Mouse (Mus musculus) ES-E14 (cell line): Measurements from ENCODE around the gene Brf1. TPM values are rescaled to one million over a fixed set of nuclear protein-coding genes. Genes with fewer than 3 reads are reported as not detected.

Source experiments
- DNase-seq: peaks from one replicate; pipeline ENCODE4 v3.0.0-alpha.2; 2013; ENCODE audit warnings: low read depth, low spot score
- H3K27ac ChIP-seq: 2 replicates; pipeline ENCODE4 v1.5.1; 2012; ENCODE audit warnings: low read depth, mild to moderate bottlenecking, low read length, moderate library complexity, mixed read lengths; ENCODE audit not compliant: poor library complexity, insufficient read depth, severe bottlenecking
- H3K36me3 ChIP-seq: 2 replicates; pipeline ENCODE4 v1.6.1; 2012; ENCODE audit warnings: mild to moderate bottlenecking, low read length, moderate library complexity, mixed read lengths; ENCODE audit not compliant: control insufficient read depth, poor library complexity, insufficient read depth, severe bottlenecking
- H3K4me1 ChIP-seq, 2 experiments: fragments of 150-350 bp in 1 of 2; sonication (generic) in 1 of 2; 2 replicates each; pipeline ENCODE4 v1.6.1; 2012; ENCODE audit warnings: low read length in 2 of 2, mild to moderate bottlenecking in 1 of 2, mixed read lengths in 1 of 2; ENCODE audit not compliant: control insufficient read depth in 2 of 2, insufficient read depth in 2 of 2, poor library complexity in 1 of 2
- H3K4me3 ChIP-seq, 2 experiments: fragments of 150-350 bp in 1 of 2; sonication (generic) in 1 of 2; 2 replicates each; pipeline ENCODE4 v1.5.1; 2012; ENCODE audit warnings: low read length in 2 of 2, low read depth in 1 of 2, mild to moderate bottlenecking in 1 of 2, mixed read lengths in 1 of 2; ENCODE audit not compliant: insufficient read depth in 1 of 2, poor library complexity in 1 of 2, severe bottlenecking in 1 of 2
- H3K9ac ChIP-seq: 2 replicates; pipeline ENCODE4 v1.6.1; 2012; ENCODE audit warnings: low read depth, mild to moderate bottlenecking, low read length, mixed read lengths; ENCODE audit not compliant: poor library complexity, insufficient read depth, severe bottlenecking
- H3K9me3 ChIP-seq: fragments of 150-350 bp; sonication (generic); 2 replicates; pipeline ENCODE4 v1.6.1; 2012; ENCODE audit warnings: low read depth, mild to moderate bottlenecking, low read length; ENCODE audit not compliant: control insufficient read depth, insufficient read depth
- CHD2 ChIP-seq: IDR thresholded peaks from 2 replicates; pipeline ENCODE4 v1.6.1; 2014; ENCODE audit warnings: mild to moderate bottlenecking, low read depth, low read length, inconsistent platforms
- HCFC1 ChIP-seq: IDR thresholded peaks from 2 replicates; pipeline ENCODE4 v1.6.1; 2012; ENCODE audit warnings: low read length, inconsistent platforms, borderline replicate concordance; ENCODE audit not compliant: insufficient read depth
- MAFK ChIP-seq: IDR thresholded peaks from 2 replicates; pipeline ENCODE4 v1.6.1; 2014; ENCODE audit warnings: mild to moderate bottlenecking, low read depth, low read length, inconsistent platforms; ENCODE audit not compliant: insufficient read depth
- ZC3H11A ChIP-seq: IDR thresholded peaks from 2 replicates; pipeline ENCODE4 v1.6.1; 2012; ENCODE audit warnings: low read depth, mild to moderate bottlenecking, inconsistent platforms, low read length, borderline replicate concordance
- ZNF384 ChIP-seq: IDR thresholded peaks from 2 replicates; pipeline ENCODE4 v1.6.1; 2012; ENCODE audit warnings: low read depth, low read length, inconsistent platforms
- in situ Hi-C, 2 experiments: fragments of 600-800 bp; cut with MboI; formaldehyde crosslinking; loops; one replicate each; pipeline ENCODE4 v1.15.1; 2025; ENCODE audit warnings: low sequenced_read_pairs in 2 of 2, inconsistent platforms in 1 of 2; ENCODE audit not compliant: unreplicated experiment in 2 of 2
- total RNA-seq: library from RNA; depleted of rRNA; stranded (reverse); fragments of 300-350 nt; gene quantifications from 2 replicates; pipeline ENCODE4 v1.2.3, GENCODE M21; 2012

Gene Brf1
- total RNA-seq, 1 experiment = 56.4 TPM

- Histone ChIP-seq H3K9me3 (no peaks in the 10 kb centered on the region), H3K9ac (no peak overlapping the region), H3K36me3 (peaks cover 10% of the 10 kb centered on the region), H3K4me3 (no peak overlapping the region), H3K27ac (no peak overlapping the region), H3K4me1 (no peaks in the 10 kb centered on the region)
- DNase-seq = no peak
- TF ChIP-seq ZNF384 = no peak
- TF ChIP-seq HCFC1 = no peak
- no peak for TF ChIP-seq CHD2
- no peak for TF ChIP-seq MAFK
- no peak for TF ChIP-seq ZC3H11A
- in situ Hi-C loops = no loop called here
Observed at GRCm38 (mm10) chr12:113044916-113045677, 44.6 kb upstream of the Brf1 start.

GRCm38 (mm10) chr12:113042543-113042942 lies 42.0 kb upstream of the Brf1 start:
- no peak overlapping the region for H3K9ac ChIP-seq
- no peak for TF ChIP-seq CHD2
- TF ChIP-seq MAFK = no peak
- TF ChIP-seq ZNF384 = no peak
- no peak for TF ChIP-seq ZC3H11A
- no peak for TF ChIP-seq HCFC1
- in situ Hi-C loops = no loop called here
- H3K4me1 ChIP-seq = no peaks in the 10 kb centered on the region
- H3K36me3 ChIP-seq = peaks cover 4% of the 10 kb centered on the region
- no peak for DNase-seq
- H3K9me3 ChIP-seq = no peaks in the 10 kb centered on the region
- H3K4me3 ChIP-seq = no peak overlapping the region
- H3K27ac ChIP-seq = no peak overlapping the region

GRCm38 (mm10) chr12:113041481-113042439 lies 41.3 kb upstream of the Brf1 start:
- Histone ChIP-seq H3K27ac (no peak overlapping the region), H3K9ac (no peak overlapping the region), H3K36me3 (peaks cover under 1% of the 10 kb centered on the region; the same call in 1 of the 2 replicates), H3K9me3 (no peaks in the 10 kb centered on the region), H3K4me3 (no peak overlapping the region), H3K4me1 (no peaks in the 10 kb centered on the region)
- in situ Hi-C loops = no loop called here
- TF ChIP-seq HCFC1 = no peak
- TF ChIP-seq MAFK = no peak
- TF ChIP-seq CHD2 = no peak
- no peak for TF ChIP-seq ZNF384
- no peak for TF ChIP-seq ZC3H11A
- DNase-seq = no peak

- Histone ChIP-seq H3K4me3 (no peak overlapping the region), H3K36me3 (no peaks in the 10 kb centered on the region), H3K9ac (no peak overlapping the region), H3K4me1 (no peaks in the 10 kb centered on the region), H3K27ac (no peak overlapping the region), H3K9me3 (no peaks in the 10 kb centered on the region)
- TF ChIP-seq MAFK = no peak
- no peak for TF ChIP-seq ZC3H11A
- no peak for TF ChIP-seq ZNF384
- TF ChIP-seq CHD2 = no peak
- in situ Hi-C loops = no loop called here
- no peak for DNase-seq
Observed at GRCm38 (mm10) chr12:113038414-113038813, 37.9 kb upstream of the Brf1 start.
